Mouse (Mus musculus) CH12.LX (cell line): ENCODE results near the gene Cdh23.

Experiments
- CTCF ChIP-seq, 2 experiments: IDR thresholded peaks in 1 of 2; conservative IDR thresholded peaks in 1 of 2; 2 replicates each; pipeline ENCODE4 v1.5.1; 2011 to 2012; ENCODE audit warnings: low read depth in 2 of 2, low read length in 2 of 2, improper control_type of control experiment in 1 of 2, inconsistent platforms in 1 of 2, mild to moderate bottlenecking in 1 of 2, moderate library complexity in 1 of 2
- EP300 ChIP-seq: IDR thresholded peaks from 2 replicates; pipeline ENCODE4 v1.6.1; 2011; ENCODE audit warnings: low read length, improper control_type of control experiment
- JUND ChIP-seq: conservative IDR thresholded peaks from 2 replicates; pipeline ENCODE4 v1.6.1; 2011; ENCODE audit warnings: low read depth, low read length, improper control_type of control experiment
- MAZ ChIP-seq: IDR thresholded peaks from 2 replicates; pipeline ENCODE4 v1.6.1; 2012; ENCODE audit warnings: low read depth, mild to moderate bottlenecking, inconsistent platforms, low read length, improper control_type of control experiment, moderate library complexity
- POLR2A ChIP-seq: IDR thresholded peaks from 2 replicates; pipeline ENCODE4 v1.6.1; 2011; ENCODE audit warnings: low read depth, mild to moderate bottlenecking, improper control_type of control experiment, low read length
- POLR2AphosphoS2 ChIP-seq: IDR thresholded peaks from 2 replicates; pipeline ENCODE4 v1.6.1; 2011; ENCODE audit warnings: low read depth, low read length, improper control_type of control experiment

GRCm38 (mm10) chr10:60263351-60263750 lies 432.9 kb downstream of the Cdh23 start:
- TF ChIP-seq CTCF (conservative IDR thresholded peaks at IDR 0.05 in 1 of 2, IDR thresholded peaks at IDR 0.05 in 1 of 2; ENCODE audit: low read depth in 2 of 2, low read length in 2 of 2): no peak
- TF ChIP-seq POLR2A: no peak
- TF ChIP-seq JUND: no peak
- TF ChIP-seq POLR2AphosphoS2: no peak
- no peak for TF ChIP-seq MAZ
- no peak for TF ChIP-seq EP300
